ENCODE assay signal across 7 mouse cellular contexts in the genomic region with DNA sequence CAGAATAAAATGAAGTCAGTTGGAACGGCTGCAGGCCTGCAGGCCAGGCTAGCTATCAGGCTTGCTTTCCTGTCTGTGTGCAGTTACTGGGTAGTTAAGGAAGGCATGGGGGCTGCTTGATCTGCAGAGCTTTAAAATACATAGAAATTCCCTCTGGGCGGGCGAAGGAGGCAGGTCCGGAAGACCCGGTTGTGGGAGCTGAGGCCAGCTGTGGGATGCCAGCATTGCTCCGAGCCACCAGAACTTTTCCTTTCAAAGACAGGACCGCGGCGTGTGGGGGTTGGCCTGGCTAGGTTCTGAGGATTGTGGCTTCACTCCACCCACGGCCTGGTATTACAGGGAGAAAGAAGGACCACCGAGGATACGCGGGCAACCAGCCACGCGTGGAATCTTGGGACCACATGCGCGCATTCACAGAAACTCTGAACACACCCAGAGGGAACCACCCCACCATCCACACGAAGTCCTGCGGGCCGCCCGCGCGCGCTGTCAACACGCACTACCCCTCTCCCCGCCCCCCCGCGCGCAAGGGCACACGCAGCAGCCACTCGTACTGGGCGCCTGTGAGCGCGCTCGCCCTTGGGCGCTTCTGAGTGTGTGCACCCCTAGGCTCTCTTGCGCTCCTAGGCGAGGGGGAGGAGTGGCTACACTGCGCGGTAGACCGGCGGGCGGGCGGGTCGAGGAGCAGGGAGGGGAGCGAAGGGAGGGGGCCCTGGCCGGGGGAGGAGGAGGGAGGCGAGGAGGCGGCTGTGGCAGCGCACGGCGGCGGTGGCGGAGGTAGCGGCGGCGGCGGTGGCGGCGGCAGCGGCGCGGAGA. TPM values are rescaled to one million over a fixed set of nuclear protein-coding genes. Genes with fewer than 3 reads are reported as not detected.
DNase-seq lines count a peak whose midpoint lies in the region; ATAC-seq and TF ChIP-seq lines count a peak whose summit lies in the region.

Pde1b (plus strand) TSS at position 600 of the 816 bp plus-strand sequence.

- peaks cover 2% of the 10 kb centered on the region; the same call in 1 of the 2 replicates for H3K4me1 ChIP-seq in heart, adult 2 months (ENCODE audit: control insufficient read depth, insufficient read depth, low read length)
- no peaks in the 10 kb centered on the region for H3K4me1 ChIP-seq in kidney, adult 2 months (ENCODE audit: control insufficient read depth, insufficient read depth, low read length)
- peaks cover 26% of the 10 kb centered on the region for H3K4me1 ChIP-seq in limb, embryonic 12.5 days (replicated peaks)
- H3K4me1 ChIP-seq in midbrain, embryonic 12.5 days = peaks cover 32% of the 10 kb centered on the region
- H3K4me1 ChIP-seq in spleen, adult 2 months (ENCODE audit: control insufficient read depth, insufficient read depth, insufficient read length) = peaks cover 11% of the 10 kb centered on the region

- no peaks in the 10 kb centered on the region for H3K79me2 ChIP-seq in heart, adult 2 months (replicated peaks; ENCODE audit: control insufficient read depth, insufficient read depth, low read length)

- H3K4me3 ChIP-seq in heart, adult 2 months = peak within 1 kb of the TSS; percentile 40
- H3K4me3 ChIP-seq in kidney, adult 2 months (ENCODE audit: insufficient read depth, low read depth, low read length) = peak within 1 kb of the TSS; percentile 44
- H3K4me3 ChIP-seq in limb, embryonic 12.5 days (replicated peaks) = peak within 1 kb of the TSS; percentile 62
- peak within 1 kb of the TSS; percentile 66 for H3K4me3 ChIP-seq in midbrain, embryonic 12.5 days
- H3K4me3 ChIP-seq in spleen, adult 2 months (ENCODE audit: extremely low read depth, insufficient read depth, insufficient read length) = peak within 1 kb of the TSS; percentile 41

- no peaks in the 10 kb centered on the region for H3K9me3 ChIP-seq in limb, embryonic 12.5 days
- no peaks in the 10 kb centered on the region for H3K9me3 ChIP-seq in midbrain, embryonic 12.5 days

- peak within 1 kb of the TSS; percentile 41 for H3K9ac ChIP-seq in heart, adult 2 months (ENCODE audit: low read depth, low read length)
- peak within 1 kb of the TSS; percentile 68 for H3K9ac ChIP-seq in limb, embryonic 12.5 days (replicated peaks)
- peak within 1 kb of the TSS; percentile 74 for H3K9ac ChIP-seq in midbrain, embryonic 12.5 days (replicated peaks)

- intact Hi-C loops in heart, adult 2 months (cut with DNase I) = no loop called here

- no peaks in the 10 kb centered on the region for H3K36me3 ChIP-seq in heart, adult 2 months (ENCODE audit: control insufficient read depth, insufficient read depth, low read length)
- H3K36me3 ChIP-seq in kidney, adult 2 months (ENCODE audit: control insufficient read depth, insufficient read depth, low read length) = no peaks in the 10 kb centered on the region
- no peaks in the 10 kb centered on the region for H3K36me3 ChIP-seq in limb, embryonic 12.5 days
- no peaks in the 10 kb centered on the region for H3K36me3 ChIP-seq in midbrain, embryonic 12.5 days
- H3K36me3 ChIP-seq in spleen, adult 2 months (ENCODE audit: control insufficient read depth, insufficient read depth, low read length) = peaks cover 9% of the 10 kb centered on the region

- TF ChIP-seq CTCF in heart, adult 2 months (IDR thresholded peaks at IDR 0.05) = no peak
- no peak for TF ChIP-seq CTCF in kidney, adult 2 months (conservative IDR thresholded peaks at IDR 0.05; ENCODE audit: insufficient read depth, insufficient read length, low read depth, low read length)
- TF ChIP-seq CTCF in spleen, adult 2 months (IDR thresholded peaks at IDR 0.05; ENCODE audit: extremely low read depth, insufficient read depth, insufficient read length, insufficient replicate concordance) = no peak

- ATAC-seq in limb, embryonic 12.5 days (ENCODE audit: insufficient number of reproducible peaks, insufficient read depth, low FRiP score, low TSS enrichment, low read depth) = peak; percentile 83
- peak; percentile 94 for ATAC-seq in midbrain, embryonic 12.5 days (ENCODE audit: low FRiP score, low read depth)

- 3% methylated on average over 56 of the region's 63 CpGs for whole genome bisulfite sequencing in heart, adult 2 months
- 2% methylated on average over 52 of the region's 63 CpGs for WGBS in kidney, adult 2 months
- WGBS in limb, embryonic 12.5 days = 1% methylated on average over 57 of the region's 63 CpGs
- under 1% methylated on average over 57 of the region's 63 CpGs for WGBS in midbrain, embryonic 12.5 days
- WGBS in spleen, adult 2 months = 4% methylated on average over 51 of the region's 63 CpGs

- TF ChIP-seq POLR2A in heart, adult 2 months (IDR thresholded peaks at IDR 0.05; ENCODE audit: insufficient read depth, low read depth, low read length) = no peak
- no peak for TF ChIP-seq POLR2A in kidney, adult 2 months (IDR thresholded peaks at IDR 0.05; ENCODE audit: low read depth, low read length)
- no peak for TF ChIP-seq POLR2A in spleen, adult 2 months (IDR thresholded peaks at IDR 0.05; ENCODE audit: low read depth, low read length)

- no peak for TF ChIP-seq EP300 in heart, adult 2 months (IDR thresholded peaks at IDR 0.05; ENCODE audit: insufficient read depth, low read depth, low read length)

- peak within 1 kb of the TSS; percentile 94 for H3K4me2 ChIP-seq in limb, embryonic 12.5 days
- peak within 1 kb of the TSS; percentile 95 for H3K4me2 ChIP-seq in midbrain, embryonic 12.5 days (replicated peaks)

- peak; percentile 87 for DNase-seq in adrenal gland, adult 2 months
- peak; percentile 48 to 66 for DNase-seq in cerebellum, postnatal 36 days
- peak; percentile 58 to 65 for DNase-seq in heart, adult 2 months
- DNase-seq in kidney, adult 2 months = peak; percentile 45
- DNase-seq in spleen, adult 2 months (ENCODE audit: low read depth in 1 of 2, low spot score in 2 of 2) = peak in 1 of 2 experiments; percentile 33

- peaks cover 4% of the 10 kb centered on the region; the same call in 1 of the 2 replicates for H3K27me3 ChIP-seq in heart, adult 2 months (ENCODE audit: control insufficient read depth, insufficient read depth, low read length)
- no peaks in the 10 kb centered on the region; the same call in 1 of the 2 replicates for H3K27me3 ChIP-seq in kidney, adult 2 months (replicated peaks; ENCODE audit: control insufficient read depth, insufficient read depth, low read length)
- peaks cover 63% of the 10 kb centered on the region for H3K27me3 ChIP-seq in limb, embryonic 12.5 days
- H3K27me3 ChIP-seq in midbrain, embryonic 12.5 days = peaks cover 5% of the 10 kb centered on the region
- H3K27me3 ChIP-seq in spleen, adult 2 months (ENCODE audit: control insufficient read depth, insufficient read depth, low read length) = no peaks in the 10 kb centered on the region

- no peak within 1 kb of the TSS for H3K27ac ChIP-seq in heart, adult 2 months
- H3K27ac ChIP-seq in kidney, adult 2 months (ENCODE audit: insufficient read depth, low read depth, low read length) = no peak within 1 kb of the TSS
- peak within 1 kb of the TSS; percentile 69; the same call in 1 of the 2 replicates for H3K27ac ChIP-seq in limb, embryonic 12.5 days
- peak within 1 kb of the TSS; percentile 70 for H3K27ac ChIP-seq in midbrain, embryonic 12.5 days (replicated peaks)
- H3K27ac ChIP-seq in spleen, adult 2 months (ENCODE audit: insufficient read depth, low read length) = no peak within 1 kb of the TSS

RNA-seq across cellular contexts. Expression of gene Pde1b, which starts in this region (rescaled TPM):
- 10 to 100 TPM in 1 of 2 experiments, 1 to 10 TPM in 1; 6.8 to 10.4 TPM for total RNA-seq in adrenal gland, adult 2 months (2021)
- 2.7 and 3.7 TPM in 2 replicates for polyA plus RNA-seq in adrenal gland, adult 2 months (2012; rRNA removed)
- total RNA-seq in heart, adult 2 months (2021) = 1 to 10 TPM in 1 of 2 experiments, under 1 TPM in 1; 0.99 to 1.0 TPM
- polyA plus RNA-seq in heart, adult 2 months (2012; rRNA removed) = 2.2 and 2.8 TPM in 2 replicates
- 2.0 and 2.8 TPM in 2 replicates for polyA plus RNA-seq in kidney, adult 2 months (2012; rRNA removed)
- 4.2 and 4.5 TPM in 2 replicates for polyA plus RNA-seq in limb, embryonic 12.5 days (2016; fragmentation: Nextera tagmentation; extraction: Ambion mirVana)
- polyA plus RNA-seq in midbrain, embryonic 12.5 days (2016; fragmentation: Nextera tagmentation; extraction: Ambion mirVana) = 47.8 and 48.7 TPM in 2 replicates
- 25.7 and 26.0 TPM in 2 replicates for polyA plus RNA-seq in spleen, adult 2 months (2012; rRNA removed)

Comparison
In these comparisons a context has a peak if more than half of its experiments do, and no peak if none do; other contexts are left out.
1. H3K27ac ChIP-seq: peak in limb, embryonic 12.5 days (single experiment) and midbrain, embryonic 12.5 days (single experiment); none in heart, adult 2 months (single experiment), kidney, adult 2 months (single experiment) and spleen, adult 2 months (single experiment).
2. Peak in every context shown above with its lines, with median percentiles within 50 percentile points of each other: H3K4me3 ChIP-seq and H3K9ac ChIP-seq.